Mouse (Mus musculus) adipocyte (in vitro differentiated cells): ENCODE results near the gene Mbd6.
A peak's percentile ranks its signal among the peaks of the same experiment; 100 is the strongest.
"Not testable (repeated sequence)": the region's sequence is repeated elsewhere in the genome, so short reads cannot be mapped to it uniquely, and the experiment has no call there.

Experiments
- DNase-seq: peaks from one replicate; pipeline ENCODE4 v3.0.0-alpha.2; 2016; ENCODE audit warnings: low spot score

The Mbd6 gene

GRCm38 (mm10) chr10:127288800-127289572 lies at the start of gene Mbd6:
Mbd6 (minus strand) TSS chr10:127289018.
- DNase-seq: peak; percentile 87

DNA sequence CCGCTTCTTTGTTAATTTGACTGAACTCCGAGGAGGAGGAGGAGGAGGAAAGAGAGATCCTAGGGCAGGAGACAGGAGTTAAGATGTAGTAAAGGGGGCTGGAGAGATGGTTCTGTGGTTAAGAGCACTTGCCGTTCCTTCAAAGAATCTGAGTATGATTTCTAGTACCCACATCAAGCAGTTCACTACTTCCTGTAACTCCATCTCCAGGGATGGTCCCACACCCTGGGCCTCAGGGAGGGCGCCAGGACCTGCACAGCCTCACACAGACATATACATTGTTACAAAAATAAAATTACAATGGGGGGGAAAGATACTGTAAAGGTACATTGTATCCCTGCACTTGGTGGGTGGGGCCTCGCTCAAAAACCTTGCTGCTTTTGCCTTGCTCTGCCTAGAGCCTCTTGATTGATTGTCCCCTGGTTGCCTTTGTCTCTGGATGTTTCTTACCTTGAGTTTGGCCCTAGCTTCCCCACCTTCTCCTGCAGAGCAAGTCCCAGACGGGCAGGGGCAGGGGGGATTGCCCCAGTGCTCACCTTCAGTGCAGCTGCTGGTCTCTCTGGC lies 48.8 kb upstream of the Mbd6 start:
- DNase-seq: no peak

- DNase-seq: no peak
These were observed 48.1 kb upstream of the Mbd6 start for GRCm38 (mm10) chr10:127336952-127337351.

GRCm38 (mm10) chr10:127335271-127335670 lies 46.5 kb upstream of the Mbd6 start:
- no peak for DNase-seq

DNA sequence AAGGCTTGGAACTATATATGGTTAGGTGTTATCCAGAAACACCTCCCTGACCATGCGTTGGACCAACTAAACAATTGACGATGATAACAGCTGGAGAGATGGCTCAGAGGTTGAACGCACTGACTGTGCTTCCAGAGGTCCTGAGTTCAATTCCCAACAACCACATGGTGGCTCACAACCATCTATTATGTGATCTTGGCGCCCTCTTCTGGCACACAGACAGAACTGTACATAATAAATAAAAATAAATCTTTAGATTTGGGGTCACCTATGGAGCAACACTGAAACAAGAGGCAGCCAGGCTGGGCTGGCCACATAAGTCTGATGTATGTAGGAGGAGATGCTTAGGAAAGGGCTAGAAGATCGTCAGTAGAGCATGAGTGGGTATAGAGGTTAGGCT lies 44.3 kb upstream of the Mbd6 start:
- DNase-seq: no peak

DNA sequence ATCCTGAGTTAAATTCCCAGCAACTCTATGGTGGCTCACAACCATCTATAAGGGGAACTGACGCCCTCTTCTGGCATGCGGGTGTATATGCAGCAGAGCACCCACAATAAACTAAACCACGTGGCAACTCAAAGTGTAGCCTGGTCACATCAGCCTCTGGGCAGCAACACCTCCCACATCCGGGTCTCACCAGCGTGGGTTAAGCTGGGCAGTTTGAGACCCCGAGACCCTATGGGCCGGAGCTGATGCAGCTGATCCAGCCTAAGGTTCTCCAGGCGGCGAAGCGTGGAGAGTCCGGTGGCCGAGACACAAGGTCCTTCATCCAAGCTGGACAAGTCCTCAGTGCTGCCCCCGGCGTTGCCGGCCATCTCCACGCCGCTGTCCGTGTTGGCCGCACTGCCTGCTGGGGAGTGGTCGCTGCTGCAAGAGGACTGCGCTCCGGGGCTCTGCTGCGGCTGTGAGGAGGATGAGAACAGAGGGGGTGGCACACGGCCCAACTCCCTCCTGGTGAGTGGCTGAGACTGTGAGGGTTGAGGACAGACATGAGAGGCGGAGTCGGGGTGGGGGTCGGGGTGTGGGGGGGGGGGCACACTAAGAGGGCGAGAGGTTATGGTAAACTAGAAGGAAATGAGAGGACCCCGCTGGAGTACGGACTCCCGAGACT lies 43.5 kb upstream of the Mbd6 start:
- DNase-seq: no peak

GRCm38 (mm10) chr10:127330212-127330611 lies 41.4 kb upstream of the Mbd6 start:
- no peak for DNase-seq

DNA sequence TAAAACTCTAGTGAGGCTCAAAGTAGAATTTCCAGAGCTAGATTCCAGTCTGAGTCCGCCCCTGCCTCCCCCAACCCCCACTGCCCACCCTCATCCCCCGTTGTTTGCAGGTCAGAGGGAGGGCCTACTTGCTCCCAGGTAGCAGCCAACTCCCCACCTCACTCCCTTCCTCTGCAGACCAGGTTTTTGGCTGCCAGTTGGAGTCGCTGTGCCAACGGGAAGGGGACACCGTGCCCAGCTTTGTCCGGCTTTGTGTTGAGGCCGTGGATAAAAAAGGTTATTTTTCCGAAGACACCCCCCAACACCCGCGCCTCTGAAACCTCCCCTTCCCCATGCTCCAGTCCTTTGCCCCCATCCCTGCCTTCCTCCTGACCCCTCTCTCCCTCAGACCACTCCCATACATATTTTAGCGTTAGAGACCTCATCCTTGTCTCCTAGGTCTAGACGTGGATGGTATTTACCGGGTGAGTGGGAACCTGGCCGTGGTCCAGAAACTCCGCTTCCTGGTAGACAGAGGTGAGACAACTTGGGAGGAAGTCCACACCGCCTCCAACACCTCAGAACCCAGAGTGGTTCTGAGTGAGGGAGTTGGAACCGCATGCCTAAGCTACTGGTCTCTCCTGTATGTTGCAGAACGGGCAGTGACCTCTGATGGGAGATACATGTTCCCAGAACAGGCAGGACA lies 38.8 kb upstream of the Mbd6 start:
- no peak for DNase-seq

- DNase-seq: no peak
These were observed 38.0 kb upstream of the Mbd6 start for GRCm38 (mm10) chr10:127326828-127327227.

GRCm38 (mm10) chr10:127326017-127326801 lies 37.4 kb upstream of the Mbd6 start:
- no peak for DNase-seq

- no peak for DNase-seq
These were observed 36.7 kb upstream of the Mbd6 start for GRCm38 (mm10) chr10:127325454-127326016.

DNA sequence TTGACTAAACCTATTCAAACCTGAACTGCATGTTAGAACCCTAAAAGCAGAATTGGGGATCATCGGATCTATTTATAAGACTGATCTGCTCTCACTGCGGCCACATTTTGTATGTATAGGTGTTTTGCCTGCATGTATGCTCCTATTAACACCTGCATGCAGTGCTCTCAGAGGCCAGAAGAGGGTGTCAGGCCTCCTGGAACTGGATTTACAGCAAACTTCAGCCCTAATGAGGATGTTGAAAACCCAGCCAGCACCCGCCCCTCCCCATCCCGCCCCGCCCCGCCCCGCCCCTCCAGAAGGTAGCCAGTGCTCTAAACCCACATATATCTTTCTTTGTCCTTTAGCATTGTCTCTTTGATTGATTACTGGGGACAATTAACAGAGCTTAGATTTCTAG lies 35.7 kb upstream of the Mbd6 start:
- DNase-seq: no peak

GRCm38 (mm10) chr10:127323131-127323855 lies 34.5 kb upstream of the Mbd6 start:
- no peak for DNase-seq

GRCm38 (mm10) chr10:127322669-127323068 lies 33.9 kb upstream of the Mbd6 start:
- no peak for DNase-seq

DNA sequence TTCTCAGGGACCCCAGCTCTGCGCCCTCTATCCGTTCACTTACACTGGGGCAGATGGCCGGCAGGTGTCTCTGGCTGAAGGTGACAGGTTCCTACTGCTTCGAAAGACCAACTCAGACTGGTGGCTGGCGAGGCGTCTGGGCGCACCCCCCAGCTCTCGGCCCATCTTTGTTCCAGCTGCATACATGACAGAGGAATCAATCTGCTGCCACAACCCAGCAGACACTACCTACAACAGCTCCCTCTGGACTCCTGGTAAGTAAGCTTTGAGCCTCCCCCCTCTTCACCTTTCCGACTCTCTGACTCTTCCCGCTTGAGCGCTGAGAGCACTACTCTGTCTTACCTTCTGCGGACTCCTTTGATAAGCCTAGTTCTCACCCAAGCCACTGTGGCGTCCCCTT lies 33.4 kb upstream of the Mbd6 start:
- no peak for DNase-seq

DNA sequence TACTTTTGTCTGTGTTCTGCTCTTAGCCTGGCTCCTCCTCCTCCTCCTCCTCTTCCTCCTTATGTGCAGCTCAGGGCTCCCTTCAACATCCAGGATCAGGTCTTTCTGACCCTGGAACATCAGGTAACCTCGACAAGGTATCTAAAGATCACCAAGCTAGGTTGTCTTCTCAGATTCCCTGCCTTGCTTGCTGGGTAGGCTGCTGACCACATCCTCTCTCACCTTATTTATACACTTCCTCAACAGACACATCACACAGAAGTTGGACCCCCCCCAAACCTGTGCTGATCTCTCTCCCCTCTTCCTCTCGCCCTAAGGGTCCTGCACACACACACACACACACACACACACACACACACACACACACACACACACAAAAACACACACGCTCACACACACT lies 32.8 kb upstream of the Mbd6 start, which contains the start of gene Arhgap9:
Gene Arhgap9, plus strand, starts transcription at position 344 of the 400 bp plus-strand sequence.
- no peak for DNase-seq

DNA sequence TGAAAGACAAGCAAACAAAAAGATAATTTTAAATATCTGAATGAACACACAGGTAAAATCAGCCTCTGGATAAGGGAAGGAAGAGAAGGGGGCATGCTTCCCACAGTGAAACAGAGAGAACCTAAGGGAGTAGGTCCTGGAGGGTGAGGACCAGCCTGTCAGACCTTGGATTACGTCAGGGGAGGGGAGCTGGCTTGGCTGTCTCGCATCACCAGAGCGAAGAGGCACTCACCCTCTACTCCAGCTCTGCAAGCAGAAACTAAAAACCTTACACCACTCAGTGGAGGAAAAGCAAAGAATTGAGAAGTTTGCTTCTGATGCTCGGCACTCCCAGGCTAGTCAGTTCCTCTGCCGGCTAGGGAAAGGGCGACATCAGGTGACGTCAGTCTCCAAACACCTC lies 31.2 kb upstream of the Mbd6 start:
- no peak for DNase-seq

- no peak for DNase-seq
These were observed 29.2 kb upstream of the Mbd6 start for GRCm38 (mm10) chr10:127318009-127318408.

- DNase-seq: no peak
These were observed 28.5 kb upstream of the Mbd6 start for GRCm38 (mm10) chr10:127317277-127317676.

- DNase-seq: not testable (repeated sequence)
These were observed 26.1 kb upstream of the Mbd6 start for GRCm38 (mm10) chr10:127314950-127315349.

DNA sequence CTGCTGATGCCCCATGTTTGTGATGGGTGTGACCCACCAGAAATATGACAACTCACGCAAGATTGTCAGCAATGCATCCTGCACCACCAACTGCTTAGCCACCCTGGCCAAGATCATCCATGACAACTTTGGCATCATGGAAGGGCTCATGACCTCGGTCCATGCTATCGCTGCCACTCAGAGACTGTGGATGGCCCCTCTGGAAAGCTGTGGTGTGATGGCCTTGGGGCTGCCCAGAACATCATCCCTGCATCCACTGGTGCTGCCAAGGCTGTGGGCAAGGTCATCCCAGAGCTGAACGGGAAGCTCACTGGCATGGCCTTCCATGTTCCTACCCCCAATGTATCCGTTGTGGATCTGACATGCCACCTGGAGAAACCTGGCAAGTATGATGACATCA lies 24.7 kb upstream of the Mbd6 start:
- not testable (repeated sequence) for DNase-seq
